Mouse (Mus musculus) left cerebral cortex, adult 11 months (tissue): ENCODE data around the gene Ebf1.

Source experiments
- DNase-seq: peaks from one replicate; pipeline ENCODE4 v3.0.0; 2022; ENCODE audit warnings: low spot score

Gene Ebf1

DNA sequence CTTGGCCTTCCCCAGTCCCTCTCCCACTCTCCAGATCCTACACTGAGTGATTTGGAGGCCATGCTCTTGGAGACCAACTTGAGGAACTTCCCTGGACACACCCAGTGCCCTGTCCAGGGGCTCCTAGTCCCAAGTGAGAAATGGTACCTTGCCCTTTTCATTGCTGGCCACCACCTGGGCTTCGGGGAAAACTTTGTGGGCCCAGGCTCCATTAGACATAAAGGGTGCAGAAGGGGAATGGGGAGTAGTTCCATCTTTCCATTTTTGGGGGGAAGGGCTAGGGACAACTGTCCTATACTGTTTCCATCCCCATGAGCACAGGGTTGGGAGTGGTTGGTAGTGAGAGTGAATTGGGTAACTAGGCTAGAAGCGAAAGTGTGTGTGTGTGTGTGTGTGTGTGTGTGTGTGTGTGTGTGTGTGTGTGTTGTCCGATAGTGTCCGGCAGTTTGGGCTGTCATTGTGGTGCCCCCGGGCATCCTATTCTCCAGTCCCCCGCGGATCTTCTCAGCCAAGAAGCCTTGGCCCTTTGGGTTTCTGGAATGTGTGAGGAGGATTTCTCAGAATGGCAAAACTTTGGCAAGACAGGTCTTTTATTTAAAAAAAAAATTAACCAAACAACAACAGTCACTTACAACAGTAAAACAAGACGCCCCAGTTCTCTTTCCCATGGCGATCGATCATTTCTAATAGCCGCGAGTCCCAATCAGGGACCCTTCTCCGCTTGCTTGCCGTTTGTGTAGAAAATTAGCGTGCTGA is 2.2 kb downstream of the Ebf1 start:
- no peak for DNase-seq

DNA sequence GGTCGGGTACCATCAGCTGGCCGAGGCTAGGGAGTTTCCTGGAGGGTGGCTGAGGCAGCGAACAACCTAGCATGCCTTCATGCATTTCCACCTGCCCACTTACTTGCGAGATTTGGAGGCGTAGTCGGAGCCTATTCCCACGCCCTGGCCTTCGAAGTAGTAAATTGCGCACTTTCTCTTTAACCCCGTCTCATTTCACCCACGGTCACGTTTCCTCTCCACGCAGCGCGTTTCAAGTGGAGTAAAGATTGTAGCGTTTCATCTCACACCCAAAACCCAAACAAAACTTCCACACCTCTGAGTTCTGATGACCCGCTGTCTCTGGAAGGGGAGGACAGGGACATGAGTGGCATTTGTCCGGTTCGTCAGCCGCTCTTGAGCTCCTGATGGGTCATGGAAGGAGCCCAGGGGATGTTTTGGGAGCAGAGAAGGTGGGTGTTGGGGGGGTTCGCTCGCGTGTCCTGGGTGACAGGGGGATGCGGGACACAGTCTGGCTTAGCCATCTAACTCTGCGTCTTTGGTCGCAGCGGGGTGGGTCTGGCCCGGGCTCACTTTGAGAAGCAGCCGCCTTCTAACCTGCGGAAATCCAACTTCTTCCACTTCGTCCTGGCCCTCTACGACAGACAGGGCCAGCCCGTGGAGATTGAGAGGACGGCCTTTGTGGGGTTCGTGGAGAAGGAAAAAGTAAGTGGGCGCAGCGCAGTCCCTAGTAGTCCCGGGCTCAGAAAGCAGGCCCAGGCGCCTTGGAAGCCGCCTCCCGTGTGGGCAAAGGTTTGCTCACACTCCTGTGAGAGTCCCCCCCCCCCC is 3.0 kb downstream of the Ebf1 start:
- DNase-seq = no peak

DNA sequence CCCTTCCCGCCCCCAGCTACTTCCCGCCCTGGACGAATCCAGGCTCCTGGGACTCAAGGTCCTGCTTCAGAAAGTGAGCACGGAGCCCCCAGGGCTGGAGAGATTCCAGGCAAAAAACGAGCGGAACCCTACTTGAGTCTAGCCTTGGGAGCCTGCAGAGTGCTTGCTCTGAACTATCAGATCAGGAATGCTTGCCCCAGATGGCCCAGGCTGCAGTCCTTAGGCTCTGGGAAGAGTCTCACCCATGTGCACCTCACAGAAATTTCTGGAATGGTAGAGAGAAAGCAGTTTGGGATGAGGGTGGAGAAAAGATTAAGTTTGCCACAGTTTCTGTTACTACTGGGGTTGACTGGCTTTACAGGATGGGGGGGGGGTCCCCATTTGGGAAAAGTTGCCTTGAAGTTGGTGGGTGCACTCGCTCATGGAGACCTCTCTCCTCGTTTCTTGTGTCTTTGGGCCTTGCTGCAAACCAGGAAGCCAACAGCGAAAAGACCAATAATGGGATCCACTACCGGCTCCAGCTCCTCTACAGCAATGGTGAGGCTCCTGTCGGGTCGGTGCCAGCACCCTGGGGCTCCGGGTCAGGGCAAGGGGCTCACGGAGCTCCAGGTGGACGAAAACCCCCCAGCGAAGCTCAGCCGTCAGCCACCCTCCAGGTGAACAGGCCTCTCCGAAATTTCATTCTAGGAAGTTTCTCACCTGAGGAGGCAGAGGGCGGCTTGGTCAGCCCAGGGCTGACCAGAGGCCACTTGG is 3.8 kb downstream of the Ebf1 start:
- no peak for DNase-seq

DNA sequence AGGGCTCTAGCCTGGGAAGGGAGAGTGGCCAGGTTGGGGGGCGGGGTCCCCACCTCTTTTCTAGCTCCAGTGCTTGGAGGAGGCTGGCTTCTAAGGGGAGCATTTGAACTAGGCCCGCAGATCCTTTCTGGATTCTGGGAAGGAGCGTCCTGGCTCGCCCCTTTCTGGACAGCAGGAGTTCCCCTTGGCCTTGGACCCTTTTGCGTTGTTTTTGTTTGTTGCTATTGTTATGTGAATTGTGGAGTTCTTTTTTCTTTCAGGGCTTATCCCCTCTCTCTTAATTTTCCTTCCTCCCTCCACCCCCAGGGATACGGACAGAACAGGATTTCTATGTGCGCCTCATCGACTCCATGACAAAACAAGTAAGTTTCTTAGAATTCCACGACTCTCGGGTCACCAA is 4.5 kb downstream of the Ebf1 start:
- no peak for DNase-seq

DNA sequence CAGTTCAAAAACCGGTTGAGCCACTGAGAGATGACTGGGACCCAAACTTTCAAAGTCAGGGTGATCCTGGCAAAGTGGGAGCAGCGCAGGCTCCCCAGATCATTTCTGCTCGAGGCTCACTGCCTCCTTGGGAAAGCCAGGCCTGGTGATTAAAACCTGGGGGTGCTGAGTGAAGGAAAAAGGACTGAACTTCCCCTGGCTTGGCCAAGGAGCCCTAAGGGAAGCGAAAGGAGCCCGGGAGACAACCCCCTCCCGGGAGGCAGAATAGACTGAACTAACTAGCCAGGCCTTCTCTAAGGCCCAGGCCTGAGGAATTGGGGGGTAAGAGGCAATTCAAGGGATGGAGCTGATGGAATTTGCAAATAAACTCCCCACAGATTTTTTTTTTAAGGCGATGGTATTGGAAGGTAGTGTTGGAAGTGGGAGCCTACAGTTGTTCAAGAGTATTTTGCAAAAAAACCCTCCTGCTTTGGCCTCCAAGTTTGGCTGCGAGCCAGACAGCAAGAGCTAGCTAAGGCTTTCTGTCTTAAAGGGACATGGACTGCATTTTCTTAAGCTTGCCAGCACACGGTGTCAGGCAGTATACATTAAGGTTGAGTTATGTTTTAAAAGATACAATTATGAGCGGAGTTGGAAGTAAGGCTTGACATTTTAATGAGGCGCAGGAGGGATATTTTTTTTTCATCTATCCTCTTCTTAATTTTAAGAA is 5.1 kb downstream of the Ebf1 start:
- no peak for DNase-seq

DNA sequence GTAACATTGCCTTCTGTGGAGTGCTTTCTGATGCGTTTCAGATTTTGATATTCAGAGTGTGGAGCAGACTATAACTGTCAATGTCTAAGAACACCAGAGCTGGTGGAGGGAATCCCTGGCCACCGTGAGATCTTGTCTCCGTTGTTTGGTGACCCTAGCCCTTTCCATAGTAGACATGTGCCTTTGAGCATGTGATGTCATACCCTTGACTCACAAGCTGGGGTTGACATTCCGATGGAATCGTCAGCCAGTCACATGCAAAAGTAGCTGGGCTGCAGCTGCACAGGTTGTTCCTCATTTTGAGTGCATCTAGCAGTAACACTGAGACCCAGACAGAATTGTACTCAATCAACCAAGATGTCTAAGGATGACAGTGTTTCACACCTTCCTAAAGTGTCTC is 7.4 kb downstream of the Ebf1 start:
- DNase-seq = no peak

DNA sequence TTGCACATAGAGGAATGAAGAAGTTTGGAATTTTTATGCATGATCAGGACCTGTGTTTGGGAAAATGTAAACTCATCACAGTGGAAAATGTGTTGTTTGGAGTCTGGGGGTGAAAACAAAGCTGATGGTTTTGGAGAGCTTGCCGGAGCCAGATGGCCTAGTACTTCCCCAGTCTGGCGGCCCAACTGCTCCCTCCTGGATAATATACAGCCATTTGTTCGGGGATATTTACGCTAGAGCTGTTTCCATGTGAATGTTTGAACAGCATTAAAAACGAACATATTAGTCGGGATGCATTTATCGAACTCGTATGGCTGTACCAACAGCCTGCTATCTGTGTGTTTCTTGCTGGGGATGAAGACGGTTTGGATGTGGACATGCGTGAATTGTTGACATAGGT is 8.9 kb downstream of the Ebf1 start:
- DNase-seq = no peak

DNA sequence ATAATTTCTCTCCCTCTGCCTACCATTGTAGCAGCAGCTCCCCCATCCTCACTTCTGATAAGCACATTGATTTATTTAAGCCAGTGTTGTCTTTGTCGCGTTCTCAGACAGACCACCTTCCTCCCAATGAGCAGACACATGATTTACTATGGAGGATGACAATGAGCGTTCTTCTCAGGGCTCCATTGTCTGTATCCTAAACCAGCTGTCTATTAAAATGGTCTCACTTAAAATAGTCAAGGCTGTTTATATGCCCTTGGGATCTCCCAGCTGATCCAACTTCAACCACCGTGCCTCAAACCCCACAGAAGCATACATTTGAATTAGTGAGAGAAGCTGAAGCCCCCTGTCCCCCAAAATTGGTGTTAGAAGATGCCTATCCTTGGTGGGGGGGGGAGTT is 11.3 kb downstream of the Ebf1 start:
- no peak for DNase-seq

DNA sequence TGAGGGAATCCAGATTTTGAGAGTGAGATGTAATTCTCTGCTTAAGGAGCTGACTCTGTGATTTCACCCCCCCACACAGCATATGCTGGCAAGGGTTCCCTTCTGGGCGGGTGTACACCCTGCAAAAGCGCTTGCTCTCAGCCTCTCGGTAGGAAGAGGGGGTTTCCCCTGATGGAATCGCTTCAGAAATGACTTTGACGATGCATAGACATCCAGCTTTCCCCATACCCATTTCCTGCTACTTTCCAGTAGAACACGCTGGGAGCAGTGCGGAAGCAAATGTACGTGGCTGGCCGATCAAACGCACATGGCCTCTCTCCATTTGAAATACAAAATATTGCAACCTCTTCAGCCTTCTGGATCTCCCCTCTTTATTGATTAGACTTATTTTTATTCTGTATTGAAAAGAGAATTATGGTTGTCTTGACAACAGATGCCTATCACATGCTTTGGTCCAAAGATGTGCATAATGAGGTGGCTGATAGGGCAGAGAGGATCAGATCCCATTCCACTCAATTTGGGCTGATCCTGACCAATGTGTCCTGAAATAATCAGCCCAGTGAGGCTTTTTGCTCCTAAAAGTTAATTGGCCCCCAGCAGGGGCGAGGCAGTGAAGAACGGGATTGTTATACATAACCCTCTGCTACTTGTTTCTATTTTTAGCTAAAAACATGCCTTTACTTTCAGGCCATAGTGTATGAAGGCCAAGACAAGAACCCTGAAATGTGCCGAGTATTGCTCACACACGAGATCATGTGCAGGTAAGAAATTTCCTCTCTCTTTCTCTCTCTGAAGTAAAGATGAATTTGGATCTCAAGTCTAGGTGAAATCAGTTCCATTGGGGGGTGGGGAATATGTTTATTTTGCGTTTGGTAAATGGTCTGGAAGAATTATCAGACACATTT is 15.2 kb downstream of the Ebf1 start:
- DNase-seq = no peak

DNA sequence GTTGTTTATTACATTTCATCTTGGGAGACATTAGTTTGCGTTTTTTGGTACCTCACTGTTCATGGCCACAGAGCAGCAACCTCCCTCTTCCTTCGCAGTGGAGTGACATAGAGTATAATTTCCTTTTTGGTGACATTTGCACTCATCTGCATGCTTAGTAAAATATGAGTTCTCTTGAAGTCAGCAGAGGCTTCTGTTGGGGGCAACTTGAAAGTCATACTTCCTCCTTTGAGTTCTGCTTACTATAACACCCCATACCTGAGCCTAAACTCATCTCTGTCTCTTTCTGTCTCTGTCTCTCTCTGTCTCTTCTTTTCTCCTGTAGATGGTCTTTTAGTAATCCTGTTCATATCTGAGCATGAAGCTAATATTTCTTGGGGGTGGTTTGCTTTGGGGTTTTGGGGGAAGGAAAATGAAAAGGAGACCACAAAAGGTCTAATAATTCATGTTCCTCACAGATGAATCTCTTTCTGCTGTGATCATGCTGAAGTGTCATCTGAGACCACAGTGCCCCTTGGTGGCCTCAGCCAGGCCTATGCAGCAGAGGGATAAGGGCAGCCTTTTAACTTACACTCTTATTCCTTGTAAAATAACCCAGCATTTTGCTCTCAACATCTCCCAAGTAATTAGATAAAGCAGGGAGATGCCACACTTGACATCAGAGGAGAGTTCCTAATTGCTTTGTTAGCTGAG is 16.0 kb downstream of the Ebf1 start:
- no peak for DNase-seq

DNA sequence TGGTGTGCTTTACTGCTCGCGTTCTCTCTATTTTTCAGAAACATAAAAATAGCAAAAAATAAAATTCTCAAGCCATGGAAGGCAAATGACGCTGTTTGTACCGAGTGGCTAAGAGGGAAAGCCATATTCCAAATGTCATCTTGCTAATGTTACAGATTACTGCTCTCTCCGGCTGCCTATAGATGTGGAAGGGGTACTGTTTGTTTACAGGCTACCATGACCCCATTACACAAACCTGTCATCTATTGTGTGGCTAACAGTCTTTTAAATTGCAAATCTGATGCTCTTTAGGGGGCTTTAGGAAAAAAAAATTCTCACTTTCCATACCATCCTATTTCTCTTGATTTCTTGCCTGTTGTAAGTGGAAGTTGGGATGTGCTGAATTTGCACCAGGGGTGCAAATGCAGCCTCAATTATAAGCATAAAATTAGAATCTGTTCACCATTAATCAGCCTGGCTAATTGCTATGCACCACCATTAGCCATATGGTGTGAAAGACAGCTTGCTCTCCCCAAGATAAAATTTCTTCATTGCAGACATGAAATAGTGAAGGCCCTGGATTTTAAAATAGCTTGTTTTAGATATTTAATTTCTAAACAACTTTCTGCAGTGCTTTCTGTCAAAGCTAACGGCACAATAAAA is 17.6 kb downstream of the Ebf1 start:
- DNase-seq = no peak

DNA sequence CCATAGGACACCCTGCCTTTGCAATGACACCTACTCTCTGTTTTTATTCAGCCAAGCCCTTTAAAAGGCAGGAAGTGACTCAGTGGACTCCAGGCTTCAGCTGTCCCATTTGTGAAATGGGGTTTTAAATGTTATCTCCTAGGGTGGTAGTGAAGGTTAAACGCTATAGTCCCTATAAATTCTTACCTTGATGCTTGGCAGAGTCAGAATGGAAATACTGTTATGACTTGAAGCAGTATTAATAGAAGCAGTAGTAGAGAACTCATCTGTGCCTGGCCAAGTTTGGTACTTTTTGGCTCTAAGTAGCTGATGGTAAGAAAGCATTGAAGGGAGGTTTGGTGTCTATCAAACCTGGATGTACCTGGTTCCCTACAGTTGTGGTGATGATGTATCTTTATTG is 19.1 kb downstream of the Ebf1 start:
- no peak for DNase-seq

DNA sequence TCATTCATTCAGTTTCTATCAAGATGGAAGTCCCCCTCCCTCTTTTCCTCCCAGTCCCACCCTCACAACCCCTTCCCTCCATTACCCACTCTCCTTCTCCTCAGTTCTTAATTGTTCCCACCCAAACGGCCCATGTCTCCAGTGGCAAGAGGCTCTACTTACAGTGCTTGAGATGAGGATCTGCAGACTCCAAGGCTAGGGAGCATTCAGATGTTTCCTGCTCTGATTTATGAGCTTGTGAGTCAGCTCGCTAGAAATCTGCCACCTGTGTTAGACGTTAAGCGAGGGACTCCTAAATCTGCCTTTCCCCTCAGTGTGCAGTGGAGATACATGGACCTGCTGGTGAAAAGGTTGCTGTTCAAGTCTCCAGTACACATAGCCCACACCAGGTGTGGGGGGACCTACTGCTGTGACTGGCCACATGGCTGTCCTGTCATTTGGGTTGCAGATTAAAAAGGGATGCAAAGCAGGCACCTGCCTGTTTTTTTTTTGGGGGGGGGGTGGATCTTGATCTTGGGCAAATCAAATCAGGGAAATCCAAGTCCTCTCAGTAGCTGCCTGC is 21.2 kb downstream of the Ebf1 start:
- no peak for DNase-seq

DNA sequence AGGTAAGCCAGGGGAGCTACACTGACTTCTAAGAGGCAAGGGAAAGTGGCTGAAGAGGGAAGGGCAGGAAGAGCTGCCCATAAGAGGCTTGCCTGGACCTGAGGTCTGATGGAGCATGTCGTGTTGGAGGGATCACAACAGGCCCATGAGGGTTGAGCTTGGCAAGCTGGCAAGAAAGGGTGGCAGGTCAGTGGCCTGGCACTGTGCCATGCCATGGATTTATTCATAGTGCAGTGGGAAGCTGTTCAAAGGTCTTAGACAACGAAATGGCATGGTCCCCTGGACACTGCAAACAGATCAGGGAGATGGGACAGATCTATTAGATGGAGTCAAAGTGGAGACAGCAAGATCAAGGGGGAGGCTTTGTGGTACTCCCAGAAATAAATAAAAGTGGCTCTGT is 24.4 kb downstream of the Ebf1 start:
- no peak for DNase-seq

DNA sequence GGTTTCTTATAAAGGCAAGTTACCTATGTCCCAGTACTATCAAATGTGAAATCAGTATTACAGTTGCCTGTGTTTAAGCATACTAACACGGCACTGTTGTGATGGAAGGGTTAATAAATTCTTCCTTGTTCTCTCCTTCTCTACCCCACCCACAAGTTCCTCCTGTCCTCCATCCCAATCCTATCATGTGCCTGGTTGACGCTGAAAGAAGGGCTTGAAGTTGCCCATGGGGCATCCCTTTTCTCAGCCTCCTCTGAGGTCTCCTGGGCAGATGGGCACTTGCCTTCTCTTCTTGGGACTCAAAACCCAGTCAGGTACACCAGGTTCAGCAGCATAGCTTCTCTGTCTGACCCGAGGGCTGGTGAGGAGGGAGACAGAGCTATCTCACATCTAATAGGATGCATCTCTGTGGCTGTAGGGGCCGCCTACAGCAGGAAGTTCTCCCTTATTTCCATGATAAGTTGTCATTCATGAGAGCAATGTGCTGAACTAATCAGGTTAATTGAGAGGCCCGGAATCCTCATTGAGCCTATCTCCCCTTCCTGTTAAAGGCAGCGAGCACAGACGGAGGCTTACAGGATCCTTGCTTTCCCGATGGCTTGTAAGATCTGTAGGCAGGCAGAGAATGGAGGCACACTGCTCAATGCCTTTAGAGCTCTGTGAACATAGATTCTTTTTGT is 37.4 kb downstream of the Ebf1 start:
- DNase-seq = no peak

DNA sequence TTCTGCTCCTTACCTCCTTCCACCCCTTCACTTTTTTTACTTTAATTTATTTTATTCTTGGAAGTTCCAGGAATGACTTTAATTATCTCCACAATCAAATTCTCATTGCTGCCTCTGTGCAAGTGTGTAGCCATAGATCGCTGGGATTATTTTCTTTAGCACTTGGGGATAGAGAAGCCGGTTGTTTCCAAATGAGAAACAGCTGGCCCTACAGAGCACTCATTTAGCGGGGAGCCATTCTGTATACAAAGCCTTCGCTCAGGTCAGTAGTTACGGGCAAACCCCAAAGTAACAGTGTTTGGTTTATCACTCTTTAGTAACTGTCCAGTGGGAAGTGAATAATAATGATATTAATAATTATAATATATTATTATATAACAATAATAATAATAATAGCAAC is 38.4 kb downstream of the Ebf1 start:
- no peak for DNase-seq

DNA sequence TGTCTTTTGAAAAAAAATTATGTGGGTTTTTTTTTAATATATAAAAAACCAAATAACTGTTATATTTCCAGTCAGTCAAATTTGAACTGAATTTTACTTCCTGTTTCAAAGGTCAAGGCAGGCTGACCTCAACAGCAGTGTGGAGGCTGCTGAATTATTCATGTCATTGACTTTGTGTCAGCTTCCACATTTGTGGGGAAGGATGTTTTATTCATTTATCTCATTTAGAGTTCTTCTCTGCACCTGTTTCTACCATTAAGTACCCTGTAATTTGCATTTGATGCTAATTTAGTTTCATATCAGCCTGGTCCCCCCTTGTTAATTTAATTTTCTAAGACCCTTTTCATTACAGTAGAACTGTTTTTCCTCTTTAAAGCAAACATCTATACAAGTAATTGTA is 39.8 kb downstream of the Ebf1 start:
- no peak for DNase-seq

DNA sequence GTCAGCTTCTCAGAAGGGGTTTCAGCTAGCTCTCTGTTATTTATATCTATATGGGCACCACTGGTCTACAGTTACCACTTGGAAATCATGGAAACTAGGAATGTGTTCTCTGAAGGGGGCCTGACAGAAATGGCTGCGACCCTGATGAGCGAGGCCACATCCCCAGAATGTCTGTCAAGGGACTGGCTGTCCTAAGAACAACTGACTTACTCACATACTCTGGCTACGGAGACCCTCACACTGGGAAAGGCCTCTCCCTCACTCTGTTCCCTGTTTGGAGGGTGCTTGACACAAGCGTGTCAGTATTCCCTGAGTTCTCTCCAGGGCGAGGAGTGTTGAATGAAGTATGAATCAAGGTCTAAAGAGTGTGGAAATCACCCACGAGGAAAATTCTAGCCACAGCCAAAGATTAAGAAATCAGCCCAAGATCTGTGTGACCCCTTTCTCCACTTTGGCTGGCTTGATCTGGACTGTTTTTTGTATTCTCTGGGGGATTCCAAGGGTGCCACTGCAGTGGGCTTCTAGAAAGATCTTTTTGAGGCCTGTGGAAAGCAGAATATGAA is 40.8 kb downstream of the Ebf1 start:
- DNase-seq = no peak

DNA sequence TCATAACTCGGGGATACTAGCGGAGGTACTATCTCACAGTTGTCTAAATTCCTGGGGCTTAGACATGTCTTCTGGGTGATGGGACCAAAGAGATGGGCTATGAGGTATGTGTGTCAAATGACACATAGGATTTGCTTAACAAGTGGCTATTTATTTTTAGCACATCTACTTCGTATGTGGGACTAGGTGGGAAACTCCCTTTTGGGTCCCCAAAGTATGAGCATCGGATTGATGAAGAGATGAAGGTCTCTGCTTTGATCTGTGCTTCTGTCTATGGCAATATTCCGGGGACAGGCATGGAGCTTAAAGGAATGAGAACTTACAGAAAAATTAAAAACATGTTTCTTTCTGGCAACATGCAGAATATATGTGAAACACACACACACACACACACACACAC is 44.8 kb downstream of the Ebf1 start:
- no peak for DNase-seq
